Mouse (Mus musculus) liver (tissue): ENCODE data around the gene Col5a1.

Experiments
- DNase-seq: peaks from one replicate; pipeline ENCODE4 v3.0.0-alpha.2; 2020; ENCODE audit warnings: mixed read lengths

Gene Col5a1

DNA sequence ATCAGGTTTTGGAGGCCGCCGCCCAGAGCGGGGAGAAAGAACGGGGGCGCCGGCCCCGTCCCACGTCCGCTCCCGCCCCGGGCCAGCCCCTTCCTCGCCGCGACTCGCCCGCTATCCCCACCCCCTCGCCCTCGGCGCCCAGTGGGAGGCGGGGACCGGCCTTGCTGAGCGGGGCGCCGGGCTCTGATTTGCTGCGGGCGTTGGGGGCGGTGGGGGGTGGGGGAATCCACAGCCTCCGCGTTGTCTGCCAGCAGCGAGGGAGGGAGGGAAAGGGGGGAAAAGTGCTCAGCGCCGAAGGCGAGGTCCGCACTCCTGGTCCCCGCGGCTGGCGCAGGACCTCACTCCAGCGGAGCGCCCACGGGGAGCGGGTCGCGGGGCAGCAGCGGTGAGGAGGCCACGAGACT is at the start of gene Col5a1:
Gene Col5a1, plus strand, starts transcription at position 278 of the 404 bp plus-strand sequence.
- DNase-seq, result peak; percentile 79

GRCm38 (mm10) chr2:27838112-27838511 is 48.1 kb upstream of the Col5a1 start:
- no peak for DNase-seq

DNA sequence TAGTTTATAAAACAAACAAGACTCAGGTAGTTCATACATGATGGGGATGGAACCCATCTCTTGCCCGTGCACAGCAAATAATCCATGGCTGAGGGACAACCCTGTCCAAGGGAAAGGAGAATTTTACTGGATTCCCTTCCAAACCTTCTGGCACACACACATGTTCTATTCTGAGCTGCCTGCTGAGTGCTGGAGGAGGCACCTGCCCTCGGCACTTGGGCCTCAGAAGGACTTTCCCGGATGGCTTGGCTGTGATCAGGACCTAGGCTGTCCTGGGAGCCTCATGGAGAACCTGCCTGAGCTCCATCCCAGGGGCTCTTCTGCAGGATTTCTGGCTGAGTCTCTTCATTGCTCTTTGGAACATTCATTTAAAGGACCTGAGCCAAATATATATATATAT is 45.3 kb upstream of the Col5a1 start:
- no peak for DNase-seq

- no peak for DNase-seq
These were observed 43.3 kb upstream of the Col5a1 start for GRCm38 (mm10) chr2:27842893-27843292.

GRCm38 (mm10) chr2:27844885-27845284 is 41.3 kb upstream of the Col5a1 start:
- DNase-seq, result no peak

DNA sequence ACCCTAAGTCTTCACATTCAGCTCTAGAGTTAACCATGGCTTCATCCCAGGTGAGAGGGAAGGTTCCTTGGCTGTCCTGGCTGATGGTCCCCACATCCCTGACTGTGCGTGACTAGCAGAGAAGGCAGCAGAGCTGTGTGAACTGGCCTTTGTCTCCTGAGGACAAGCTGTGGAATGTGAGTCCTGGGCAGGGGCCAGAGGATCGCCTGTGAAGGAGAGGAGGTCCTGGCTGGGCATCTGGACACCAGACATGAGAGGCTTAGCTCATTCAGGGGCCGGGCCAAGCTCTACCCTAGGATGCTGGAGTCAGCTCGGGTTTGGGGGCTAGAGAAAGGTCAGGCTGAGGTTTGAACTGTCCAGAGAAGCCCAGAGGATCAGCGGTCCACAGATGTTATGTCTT is 39.2 kb upstream of the Col5a1 start:
- DNase-seq, result no peak

GRCm38 (mm10) chr2:27847851-27848435 is 38.3 kb upstream of the Col5a1 start:
- DNase-seq, result no peak

DNA sequence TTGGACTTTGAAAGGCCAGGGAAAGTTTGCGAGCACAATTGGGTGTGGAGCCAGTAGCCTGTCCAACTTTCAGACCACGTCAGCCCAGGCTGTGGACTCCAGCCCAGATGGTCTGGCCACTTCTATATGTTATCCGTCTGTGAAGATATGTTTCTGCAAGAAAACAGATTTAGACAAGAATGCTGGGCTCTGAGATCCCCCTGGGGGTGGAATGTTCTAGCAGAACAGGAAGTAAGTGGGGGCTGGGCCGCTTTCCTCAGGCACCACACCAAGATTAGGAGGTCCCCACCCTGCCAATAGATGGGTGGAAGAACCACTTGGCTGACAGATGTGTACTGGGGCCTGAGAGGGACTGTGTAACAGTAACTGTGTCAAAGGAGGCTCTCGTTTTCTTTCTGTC is 37.8 kb upstream of the Col5a1 start:
- peak; percentile 33 for DNase-seq

- DNase-seq, result peak; percentile 30
These were observed 27.8 kb upstream of the Col5a1 start for GRCm38 (mm10) chr2:27858348-27858903.

GRCm38 (mm10) chr2:27861576-27862238 is 24.5 kb upstream of the Col5a1 start:
- no peak for DNase-seq

- DNase-seq, result no peak
These were observed 21.5 kb upstream of the Col5a1 start for GRCm38 (mm10) chr2:27864491-27865365.

GRCm38 (mm10) chr2:27870586-27870985 is 15.6 kb upstream of the Col5a1 start:
- no peak for DNase-seq

GRCm38 (mm10) chr2:27871056-27871455 is 15.2 kb upstream of the Col5a1 start:
- DNase-seq, result peak; percentile 40

DNA sequence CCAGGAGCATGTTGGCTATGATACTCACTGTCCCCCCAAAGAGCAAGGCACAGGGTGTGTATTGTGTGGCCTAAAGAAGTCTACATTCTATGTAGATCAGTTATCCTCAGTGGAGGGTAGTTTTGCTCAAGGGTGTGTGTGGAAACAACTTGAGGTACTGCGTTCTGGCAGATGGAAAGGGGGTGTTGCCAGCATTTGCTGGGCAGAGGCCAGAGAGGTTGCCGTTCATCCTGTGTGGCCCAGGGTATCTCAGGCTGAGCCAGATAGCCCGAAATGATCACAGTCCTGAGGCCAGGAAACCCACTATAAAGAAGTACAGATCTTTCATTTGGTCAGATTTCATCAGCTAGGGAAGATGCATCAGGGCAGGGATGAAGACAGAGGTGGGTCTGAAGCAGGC is 13.9 kb upstream of the Col5a1 start:
- no peak for DNase-seq

DNA sequence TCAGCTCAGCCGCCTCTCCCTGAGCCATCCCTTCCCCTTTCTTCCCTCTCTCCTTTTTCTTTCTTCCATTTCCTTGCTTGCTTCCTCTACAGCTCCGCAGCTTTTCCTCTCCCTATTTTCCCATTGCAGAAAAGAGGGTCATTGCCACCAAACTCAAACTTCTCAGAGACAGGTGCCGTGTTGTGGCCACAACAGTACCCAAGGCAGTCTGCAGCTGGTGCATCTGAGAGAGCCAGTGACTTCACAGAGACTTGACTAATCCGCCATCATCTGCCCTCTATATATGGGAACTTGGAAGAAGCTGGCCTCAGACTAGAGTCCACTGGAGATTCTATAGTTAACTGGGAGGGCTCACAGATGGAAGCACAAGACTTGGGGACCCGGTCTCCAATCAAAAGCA is 13.2 kb upstream of the Col5a1 start:
- no peak for DNase-seq

GRCm38 (mm10) chr2:27874596-27874995 is 11.6 kb upstream of the Col5a1 start:
- no peak for DNase-seq

DNA sequence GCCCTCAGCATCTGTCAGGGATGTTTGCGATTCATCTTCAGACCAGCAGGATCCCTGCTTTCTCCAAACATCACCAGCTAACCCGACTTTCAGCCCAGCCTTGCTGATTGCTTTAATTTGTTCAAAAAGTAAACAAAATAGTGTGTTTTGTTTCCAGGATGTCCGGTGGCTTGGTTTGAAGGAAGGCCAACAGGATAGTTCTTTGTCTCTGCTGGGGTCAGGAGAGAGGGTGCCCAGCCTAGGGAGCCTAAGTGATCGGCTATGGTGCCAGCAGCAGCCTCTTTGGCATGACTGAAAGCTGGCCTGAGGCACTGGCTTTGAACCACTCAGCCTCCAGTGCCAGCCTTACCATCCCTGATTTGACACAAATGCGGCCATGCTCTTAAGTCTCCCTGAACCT is 11.0 kb upstream of the Col5a1 start:
- no peak for DNase-seq

- DNase-seq, result no peak
These were observed 10.4 kb upstream of the Col5a1 start for GRCm38 (mm10) chr2:27875786-27876185.

- no peak for DNase-seq
These were observed 9.3 kb upstream of the Col5a1 start for GRCm38 (mm10) chr2:27876724-27877504.

DNA sequence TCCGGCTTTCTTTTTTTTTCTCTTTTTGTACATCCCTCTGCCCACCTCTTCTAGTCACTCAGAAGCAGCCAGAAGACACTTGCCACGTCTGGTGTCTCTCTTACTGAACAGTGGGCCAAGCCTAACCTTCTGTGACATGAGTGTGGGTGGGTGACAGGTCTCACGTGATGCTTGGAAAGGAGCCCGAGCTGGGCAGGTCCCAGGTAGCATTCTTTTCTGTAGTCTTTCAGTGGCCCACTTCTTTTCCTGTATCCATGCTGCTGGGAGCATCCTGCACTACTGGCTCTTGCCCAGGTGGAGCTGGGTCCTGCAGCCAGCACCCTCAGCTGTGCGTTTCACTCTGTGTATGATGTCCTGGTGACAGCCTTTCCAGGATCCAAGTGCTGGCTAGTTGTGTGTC is 8.2 kb upstream of the Col5a1 start:
- DNase-seq, result no peak

DNA sequence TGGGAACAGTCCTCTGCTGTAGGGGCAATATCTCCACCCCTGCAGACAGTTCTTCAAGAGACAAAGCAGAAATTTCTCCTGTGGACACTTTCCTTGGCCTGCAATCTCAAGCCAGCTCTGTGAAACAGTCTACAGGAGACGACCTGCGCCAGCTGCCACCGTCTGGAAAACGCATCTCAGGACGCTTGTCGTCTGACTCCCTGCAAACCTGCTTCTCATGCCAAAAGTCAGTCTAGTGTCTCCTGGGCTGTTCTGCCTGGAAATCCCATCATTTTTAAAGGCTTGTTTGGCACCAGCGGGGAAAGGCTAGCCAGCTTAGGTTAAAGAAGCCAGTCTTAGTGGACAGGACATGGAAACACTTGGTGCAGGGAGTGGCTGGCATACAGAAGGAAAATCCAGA is 2.9 kb upstream of the Col5a1 start:
- no peak for DNase-seq

- peak; percentile 28 for DNase-seq
These were observed 623 bp upstream of the Col5a1 start for GRCm38 (mm10) chr2:27885456-27886147.
